Mouse (Mus musculus): ENCODE measurements around the gene Olfr555.
"Not testable (repeated sequence)": the region's sequence is repeated elsewhere in the genome, so short reads cannot be mapped to it uniquely, and the experiment has no call there.

Gene Olfr555

GRCm38 (mm10) chr7:102658523-102658922 is at the start of gene Olfr555:
Gene Olfr555, plus strand, starts transcription at chr7:102658823.
- DNase-seq: no peak

- DNase-seq: no peak
Observed at GRCm38 (mm10) chr7:102618118-102618517, 40.5 kb upstream of the Olfr555 start, which contains the start of gene Olfr553. Gene Olfr553, minus strand, starts transcription at chr7:102618218.

- no peak for DNase-seq
Observed at GRCm38 (mm10) chr7:102619608-102620007, 39.0 kb upstream of the Olfr555 start.

DNA sequence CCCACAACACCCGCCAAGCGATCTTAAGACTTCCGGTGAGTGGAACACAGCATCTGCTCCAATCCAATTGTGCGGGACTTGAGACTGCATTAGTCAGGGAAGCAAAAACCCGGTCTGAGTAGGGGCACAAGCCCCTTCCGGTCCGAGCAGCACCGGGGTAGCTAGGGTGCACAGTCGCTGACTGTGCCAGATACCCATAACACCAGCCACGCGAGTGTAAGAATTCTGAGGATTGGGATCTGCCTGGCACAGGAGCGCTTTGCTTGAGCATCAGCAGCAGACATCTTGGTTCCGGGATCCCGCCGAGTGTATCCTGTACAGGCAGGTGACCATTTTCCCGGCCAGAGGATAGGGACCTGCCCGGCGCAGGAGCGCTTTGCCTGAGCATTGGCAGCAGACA is 38.3 kb upstream of the Olfr555 start:
- not testable (repeated sequence) for DNase-seq

- peak in 1 of 2 experiments; percentile 73 for DNase-seq
Observed at GRCm38 (mm10) chr7:102636665-102637064, 22.0 kb upstream of the Olfr555 start.

GRCm38 (mm10) chr7:102638132-102638531 is 20.5 kb upstream of the Olfr555 start, which contains the start of gene Olfr554:
Gene Olfr554, plus strand, starts transcription at chr7:102638432.
- DNase-seq: no peak

DNA sequence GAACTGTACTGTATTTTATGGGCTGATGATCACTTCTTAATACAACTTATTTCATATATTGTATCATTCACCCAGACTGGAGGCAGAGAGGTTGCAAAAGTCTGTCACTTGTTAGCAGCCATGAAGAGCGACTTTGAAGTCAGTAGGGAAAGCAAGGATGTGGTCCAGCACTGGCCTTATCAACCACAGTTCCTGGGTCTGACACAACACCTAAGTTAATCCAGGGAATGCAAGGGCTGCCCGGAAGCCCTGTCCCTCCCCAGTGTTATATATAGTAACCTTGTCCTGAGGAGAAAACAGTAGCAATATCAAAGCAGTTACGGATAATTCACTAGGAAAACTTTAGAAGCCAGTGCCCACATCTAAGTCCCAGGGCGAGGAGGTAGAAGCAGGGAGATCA is 13.7 kb upstream of the Olfr555 start:
- not testable (repeated sequence) for DNase-seq

DNA sequence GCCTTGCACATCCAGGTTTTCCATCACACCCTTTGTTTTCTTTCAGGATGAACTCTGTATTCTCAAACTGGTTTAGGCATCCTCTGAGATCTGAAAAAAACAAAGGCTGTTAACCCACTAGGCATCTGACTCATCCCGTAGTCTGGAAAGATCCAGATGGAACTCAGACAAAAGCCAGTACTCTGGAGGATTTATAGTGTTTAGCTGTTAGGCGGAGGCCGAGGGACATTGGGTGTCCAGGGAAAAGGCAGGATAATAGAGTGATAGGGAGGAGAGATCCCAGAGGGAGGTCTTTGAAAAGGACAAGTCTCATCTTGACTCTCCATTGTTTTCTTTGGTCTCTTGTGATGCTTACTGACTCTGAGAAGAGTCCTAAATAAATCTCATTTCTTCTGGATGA is 6.0 kb downstream of the Olfr555 start, which contains the start of gene Olfr556:
Gene Olfr556, plus strand, starts transcription at position 301 of the 400 bp plus-strand sequence.
- no peak for DNase-seq

GRCm38 (mm10) chr7:102665378-102665777 is 6.8 kb downstream of the Olfr555 start:
- DNase-seq: no peak

- no peak for DNase-seq
Observed at GRCm38 (mm10) chr7:102676225-102676624, 17.6 kb downstream of the Olfr555 start.

GRCm38 (mm10) chr7:102681916-102682315 is 23.3 kb downstream of the Olfr555 start:
- DNase-seq: no peak

GRCm38 (mm10) chr7:102686944-102687501 is 28.4 kb downstream of the Olfr555 start, which contains the start of gene Trim68:
Gene Trim68, minus strand, starts transcription at chr7:102687327.
- peak; percentile 92 to 96 for DNase-seq

DNA sequence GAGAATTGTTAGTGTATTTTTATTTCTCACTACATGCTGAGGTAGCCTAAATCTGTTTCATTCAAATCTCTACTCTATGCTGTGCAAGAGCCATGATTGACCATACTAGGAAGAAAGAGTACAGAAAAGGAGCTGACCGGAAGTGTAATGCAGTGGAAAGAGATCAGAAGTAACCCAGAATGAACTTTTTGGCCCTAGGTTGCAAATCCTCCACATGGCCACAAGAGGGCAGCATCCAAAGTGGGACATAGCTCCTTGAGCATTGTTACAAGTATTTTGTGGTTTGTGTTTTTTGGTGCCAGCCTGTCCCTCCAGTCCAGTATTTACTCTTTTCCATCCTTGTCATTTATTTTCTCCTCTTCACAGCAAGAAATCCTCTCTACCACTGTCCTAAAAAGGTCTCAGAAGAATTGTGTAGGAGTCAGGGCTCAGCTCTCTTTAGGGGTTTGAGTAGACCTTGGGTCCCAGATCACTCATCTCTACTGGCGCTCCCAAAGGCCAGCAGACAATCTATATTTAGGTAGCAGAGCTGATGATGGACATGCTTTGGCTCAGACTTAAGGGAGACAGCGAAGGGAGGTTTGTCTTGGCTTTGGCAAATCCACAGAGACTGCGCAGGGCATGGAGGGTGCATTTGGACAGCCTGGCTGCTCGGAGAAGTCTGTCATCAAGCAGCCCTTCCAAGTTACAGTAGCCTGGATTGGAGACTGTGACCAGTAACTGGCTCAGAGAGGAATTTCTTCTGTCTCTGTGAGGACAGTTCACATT is 36.9 kb downstream of the Olfr555 start, which contains the start of gene Olfr557:
Gene Olfr557, plus strand, starts transcription at position 553 of the 768 bp plus-strand sequence.
- DNase-seq: peak in 1 of 2 experiments; percentile 29

- no peak for DNase-seq
Observed at GRCm38 (mm10) chr7:102698461-102698860, 39.8 kb downstream of the Olfr555 start.

GRCm38 (mm10) chr7:102701915-102702314 is 43.3 kb downstream of the Olfr555 start, which contains the start of gene Olfr558:
Gene Olfr558, plus strand, starts transcription at chr7:102702215.
- no peak for DNase-seq

All from kidney, postnatal 25 days (tissue).